Mouse (Mus musculus) hematopoietic stem cell, adult 5-6 weeks (primary cell): ENCODE data around the gene Pcsk5. TPM values are rescaled to one million over a fixed set of nuclear protein-coding genes. Genes with fewer than 3 reads are reported as not detected.

Experiments
- ATAC-seq, 2 experiments: fragments of 125-278 bp in 1 of 2; replicated peaks in 1 of 2; 2 replicates each; pipeline ENCODE4 v1.8.0; 2016 to 2017; ENCODE audit warnings: inconsistent platforms in 2 of 2, mild to moderate bottlenecking in 2 of 2, moderate number of reproducible peaks in 2 of 2, low read depth in 1 of 2, moderate TSS enrichment in 1 of 2; ENCODE audit not compliant: low FRiP score in 2 of 2, poor library complexity in 2 of 2, severe bottlenecking in 2 of 2, insufficient read depth in 1 of 2, low TSS enrichment in 1 of 2
- total RNA-seq: library from RNA; stranded (forward); fragments of 172-1452, 232-1000 nt; gene quantifications from 2 replicates; pipeline ENCODE4 v1.2.3, GENCODE M21; 2017

Gene Pcsk5
- total RNA-seq, 1 experiment from 2014 or later = 0.40 TPM

- no peak for ATAC-seq
Observed at GRCm38 (mm10) chr19:17555159-17555558, 282.3 kb downstream of the Pcsk5 start.

- ATAC-seq = no peak
Observed at GRCm38 (mm10) chr19:17554571-17554970, 282.9 kb downstream of the Pcsk5 start.

GRCm38 (mm10) chr19:17553396-17554100 is 283.9 kb downstream of the Pcsk5 start:
- ATAC-seq = no peak

GRCm38 (mm10) chr19:17528746-17529532 is 308.5 kb downstream of the Pcsk5 start:
- ATAC-seq = no peak

- ATAC-seq = no peak
Observed at GRCm38 (mm10) chr19:17525558-17525957, 311.9 kb downstream of the Pcsk5 start.

- ATAC-seq = no peak
Observed at GRCm38 (mm10) chr19:17514456-17514855, 323.0 kb downstream of the Pcsk5 start.

GRCm38 (mm10) chr19:17511283-17511682 is 326.1 kb downstream of the Pcsk5 start:
- no peak for ATAC-seq

- no peak for ATAC-seq
Observed at GRCm38 (mm10) chr19:17504212-17504611, 333.2 kb downstream of the Pcsk5 start.

GRCm38 (mm10) chr19:17498586-17499235 is 338.7 kb downstream of the Pcsk5 start:
- no peak for ATAC-seq

GRCm38 (mm10) chr19:17496131-17496530 is 341.3 kb downstream of the Pcsk5 start:
- no peak for ATAC-seq

- ATAC-seq = no peak
Observed at GRCm38 (mm10) chr19:17491822-17492544, 345.4 kb downstream of the Pcsk5 start.

- no peak for ATAC-seq
Observed at GRCm38 (mm10) chr19:17491322-17491721, 346.1 kb downstream of the Pcsk5 start.

GRCm38 (mm10) chr19:17489866-17490141 is 347.6 kb downstream of the Pcsk5 start:
- ATAC-seq = no peak

GRCm38 (mm10) chr19:17489041-17489865 is 348.2 kb downstream of the Pcsk5 start:
- no peak for ATAC-seq

GRCm38 (mm10) chr19:17482126-17482790 is 355.2 kb downstream of the Pcsk5 start:
- ATAC-seq = no peak

- no peak for ATAC-seq
Observed at GRCm38 (mm10) chr19:17479471-17479870, 358.0 kb downstream of the Pcsk5 start.

GRCm38 (mm10) chr19:17476021-17476420 is 361.4 kb downstream of the Pcsk5 start:
- no peak for ATAC-seq
